Mouse (Mus musculus) spleen, postnatal 14 days (tissue): ENCODE data around the gene Phf1.

Experiments
- DNase-seq, 2 experiments: peaks; one replicate each; pipeline ENCODE4 v3.0.0; 2021 to 2022; ENCODE audit warnings: low spot score in 2 of 2

The Phf1 gene

GRCm38 (mm10) chr17:26933885-26934827 is 1.3 kb downstream of the Phf1 start:
- no peak for DNase-seq

GRCm38 (mm10) chr17:26935027-26935426 is 2.2 kb downstream of the Phf1 start:
- DNase-seq: no peak

- DNase-seq: no peak
Measured at GRCm38 (mm10) chr17:26936453-26936852, 3.6 kb downstream of the Phf1 start.

DNA sequence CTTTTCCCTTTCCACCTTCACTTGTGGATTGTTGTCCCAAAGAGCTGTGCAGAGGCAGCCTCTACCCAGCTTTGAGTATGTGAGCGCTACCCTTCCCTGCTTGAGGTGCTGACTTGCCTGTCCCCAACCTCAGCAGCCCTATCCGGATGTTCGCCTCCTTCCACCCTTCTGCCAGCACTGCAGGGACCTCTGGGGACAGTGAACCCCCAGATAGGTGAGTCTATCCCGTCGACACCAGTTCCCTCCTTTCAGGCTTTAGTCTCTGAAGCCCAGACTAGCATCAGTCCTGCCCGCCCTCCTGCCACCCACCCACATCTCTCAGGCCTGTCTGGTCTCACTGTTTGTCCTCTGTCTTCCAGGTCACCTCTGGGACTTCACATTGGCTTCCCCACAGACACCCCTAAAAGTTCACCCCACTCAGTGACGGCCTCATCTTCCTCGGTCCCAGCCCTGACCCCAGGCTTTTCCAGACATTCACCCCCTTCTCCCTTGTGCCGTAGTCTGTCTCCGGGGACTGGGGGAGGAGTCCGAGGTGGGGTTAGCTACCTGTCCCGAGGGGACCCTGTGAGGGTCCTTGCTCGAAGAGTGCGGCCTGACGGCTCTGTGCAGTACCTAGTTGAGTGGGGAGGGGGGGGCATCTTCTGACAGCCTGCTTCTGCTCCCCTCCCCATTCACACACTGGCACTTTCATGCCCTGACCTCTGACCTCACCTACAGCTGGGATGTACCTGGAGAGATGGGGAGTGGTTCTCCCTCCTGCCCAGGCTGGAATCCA is 4.3 kb downstream of the Phf1 start:
- no peak for DNase-seq

DNA sequence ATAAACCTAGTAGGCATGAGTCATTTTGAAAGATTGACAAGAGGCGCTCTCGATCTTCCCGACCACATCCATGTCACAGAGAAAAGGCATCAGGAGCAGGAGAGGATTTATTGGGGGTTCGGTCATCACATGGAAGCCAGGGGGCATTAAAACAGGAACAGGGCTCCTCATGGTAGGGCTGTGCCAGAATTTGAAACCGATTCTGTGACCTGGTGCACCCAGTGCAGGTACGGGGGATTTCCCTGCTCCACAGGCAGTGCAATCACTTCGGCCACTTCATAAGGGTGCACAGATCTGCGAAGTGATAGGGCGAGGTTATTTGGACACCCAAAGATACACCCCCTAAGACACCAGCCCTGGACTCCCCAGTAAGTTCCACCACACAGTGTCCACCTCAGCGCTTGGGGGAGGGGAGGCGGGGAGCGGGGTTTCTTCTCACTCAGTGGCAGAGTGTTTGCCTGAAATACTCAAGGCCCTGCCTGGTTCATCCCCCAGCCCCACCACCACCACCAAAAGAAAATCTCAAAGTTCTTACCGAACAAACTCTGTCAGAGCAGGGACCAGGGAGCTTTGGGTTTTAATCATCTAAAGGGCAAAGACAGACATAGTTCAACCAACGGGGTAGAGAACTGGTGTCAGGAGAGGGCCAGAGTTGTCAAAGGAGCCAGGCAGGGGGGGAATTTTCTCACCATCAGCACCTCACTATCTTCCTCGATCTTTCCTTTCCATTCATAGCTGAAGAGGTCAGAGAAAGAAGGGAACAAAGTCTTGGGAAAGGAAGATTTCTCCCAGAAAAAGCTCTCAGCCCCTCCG is 5.2 kb downstream of the Phf1 start:
- no peak for DNase-seq

- DNase-seq: no peak
Measured at GRCm38 (mm10) chr17:26938731-26939130, 5.9 kb downstream of the Phf1 start.

- peak; percentile 98 to 99 for DNase-seq
Measured at GRCm38 (mm10) chr17:26939178-26939972, 6.5 kb downstream of the Phf1 start, which contains the start of gene Cuta. Gene Cuta, minus strand, starts transcription at chr17:26939569.

DNA sequence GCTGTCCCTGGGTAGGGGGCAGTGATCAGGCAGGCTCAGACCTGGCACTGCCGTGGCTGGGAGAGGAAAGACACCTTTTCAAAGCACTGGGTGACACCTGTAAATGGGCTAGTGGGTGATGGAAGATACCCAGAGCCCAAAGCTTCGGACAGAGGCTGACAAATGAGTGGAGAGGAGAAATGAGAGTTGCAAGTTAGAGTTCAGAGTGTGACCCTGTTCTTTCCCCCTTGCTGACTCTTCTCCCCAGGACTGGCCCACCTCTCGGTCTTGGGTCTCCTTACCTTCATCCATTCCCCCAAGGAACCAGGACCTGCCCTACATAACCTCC is 7.1 kb downstream of the Phf1 start:
- no peak for DNase-seq

DNA sequence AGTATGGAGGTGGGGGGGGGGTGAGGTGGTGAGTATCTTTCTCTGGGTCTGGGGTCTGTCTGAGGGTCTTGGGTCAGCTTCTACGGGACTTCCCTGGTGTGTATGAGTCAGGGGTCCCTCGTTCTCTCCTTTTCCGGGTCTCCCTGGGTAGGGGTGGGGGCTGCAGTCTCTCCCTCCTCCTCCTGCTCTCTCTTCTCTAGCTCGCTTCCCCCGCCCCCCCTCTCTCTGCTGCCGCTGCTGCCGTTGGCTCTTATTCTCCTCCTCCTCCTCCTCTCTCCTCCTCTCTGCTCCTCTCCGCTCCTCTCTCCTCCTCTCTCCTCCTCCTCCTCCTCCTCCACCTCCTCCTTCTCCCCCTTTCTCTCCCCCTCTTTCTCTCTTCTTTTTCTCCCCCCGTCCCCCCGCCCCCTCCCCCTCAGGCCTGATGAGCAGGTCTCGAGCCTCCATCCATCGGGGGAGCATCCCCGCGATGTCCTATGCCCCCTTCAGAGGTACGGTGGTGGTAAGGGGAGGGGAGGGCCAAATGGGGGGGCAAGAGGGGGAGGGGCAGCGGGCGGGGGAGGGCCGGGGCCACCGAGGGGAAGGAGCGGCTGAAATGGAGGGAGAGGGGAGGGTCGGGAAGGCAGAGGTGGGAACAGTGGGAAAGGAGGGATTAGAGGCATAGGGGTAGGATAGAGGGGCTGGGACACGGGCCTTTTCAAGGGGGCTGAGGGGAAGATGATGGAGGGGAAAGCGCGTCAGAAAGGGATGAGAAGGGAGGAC is 8.4 kb downstream of the Phf1 start, which contains the start of gene Syngap1:
Syngap1 (plus strand) TSS at position 223 of the 759 bp plus-strand sequence.
- DNase-seq: no peak

GRCm38 (mm10) chr17:26941841-26942570 is 9.2 kb downstream of the Phf1 start:
- DNase-seq: no peak

DNA sequence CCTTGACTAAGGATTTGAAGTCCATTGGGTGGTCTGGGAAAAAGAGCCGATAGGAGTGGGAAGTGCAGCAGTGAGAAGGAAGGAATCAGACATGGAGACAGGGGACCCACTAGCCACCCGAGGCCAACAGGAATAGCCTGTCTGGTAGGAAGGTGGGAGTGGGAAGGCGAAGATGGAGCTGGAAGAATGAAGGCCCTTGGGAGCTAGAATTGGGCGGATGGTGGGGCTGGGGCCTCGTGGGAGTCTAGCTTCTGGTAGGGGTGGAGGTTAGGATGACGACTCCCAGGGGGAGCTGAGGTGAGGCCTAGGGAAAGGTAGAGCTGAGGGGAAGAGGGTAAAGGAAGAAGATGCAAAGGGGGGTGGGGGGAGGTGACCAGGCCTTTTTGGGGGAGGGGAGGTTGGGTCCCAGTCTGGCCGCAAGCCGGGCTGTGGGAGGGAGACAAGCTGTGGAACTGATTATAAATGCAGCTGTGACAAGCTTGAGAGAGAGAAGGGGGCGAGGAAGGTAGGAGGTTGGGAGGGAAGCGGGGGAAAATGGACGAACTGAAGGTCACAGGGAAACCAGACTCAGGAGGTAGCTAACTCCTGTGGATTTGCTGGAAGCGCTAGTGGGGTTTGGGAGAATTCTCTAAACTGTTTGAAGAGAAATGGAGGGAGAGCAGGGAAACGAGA is 13.1 kb downstream of the Phf1 start:
- DNase-seq: no peak

- DNase-seq: peak in 1 of 2 experiments; percentile 50
Measured at GRCm38 (mm10) chr17:26946567-26946966, 13.7 kb downstream of the Phf1 start.

DNA sequence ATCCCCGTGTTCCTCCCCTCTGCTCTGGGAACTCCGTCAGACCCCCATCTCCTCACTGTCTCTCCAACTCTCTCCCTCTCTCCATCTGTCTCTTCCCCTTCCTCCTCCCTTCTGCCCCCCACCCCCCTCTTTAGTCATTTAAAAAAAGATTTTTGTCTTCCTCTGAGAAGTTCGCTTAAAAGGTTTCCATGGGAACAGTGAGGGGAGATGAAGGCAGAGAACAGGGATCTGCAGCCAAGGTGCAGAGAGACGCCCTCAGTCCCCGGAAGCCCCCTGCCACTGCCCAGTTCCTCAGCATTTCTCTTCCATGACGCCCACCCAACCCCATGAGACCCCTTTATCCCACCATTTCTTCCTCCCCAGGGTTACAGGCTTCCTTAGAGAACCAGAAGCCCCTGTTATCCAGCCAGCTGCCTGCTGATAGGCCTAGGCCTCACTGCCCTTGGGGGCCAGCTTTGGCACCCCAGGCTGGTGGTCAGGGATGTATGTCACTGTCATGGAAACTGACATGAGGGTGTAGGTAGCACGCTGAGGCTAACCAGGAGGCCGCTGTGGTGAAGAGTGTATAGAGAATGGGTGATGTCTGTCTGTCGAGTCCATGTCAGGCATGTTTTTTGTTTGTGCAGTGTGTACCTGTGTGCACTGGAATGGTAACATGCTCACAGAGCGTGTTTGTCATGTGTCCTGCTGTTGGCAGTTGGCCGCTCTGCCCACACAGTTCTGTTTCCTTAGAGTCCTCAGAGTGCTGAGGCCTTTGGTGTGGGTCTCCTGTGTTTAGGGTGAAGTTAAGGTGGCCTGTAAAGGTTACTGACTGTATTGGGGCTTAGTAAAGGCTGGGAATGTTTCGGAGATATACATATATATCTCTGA is 14.6 kb downstream of the Phf1 start:
- no peak for DNase-seq

- no peak for DNase-seq
Measured at GRCm38 (mm10) chr17:26948316-26949050, 15.6 kb downstream of the Phf1 start.

GRCm38 (mm10) chr17:26949051-26949577 is 16.3 kb downstream of the Phf1 start:
- no peak for DNase-seq

- no peak for DNase-seq
Measured at GRCm38 (mm10) chr17:26949866-26950265, 17.0 kb downstream of the Phf1 start.
